Mouse (Mus musculus): ENCODE measurements around the gene Dap. TPM values are rescaled to one million over a fixed set of nuclear protein-coding genes. Genes with fewer than 3 reads are reported as not detected.

The Dap gene
- 35.1 and 35.2 TPM in 2 replicates for polyA plus RNA-seq (2015; fragmentation: Nextera tagmentation; extraction: Ambion mirVana)

DNA sequence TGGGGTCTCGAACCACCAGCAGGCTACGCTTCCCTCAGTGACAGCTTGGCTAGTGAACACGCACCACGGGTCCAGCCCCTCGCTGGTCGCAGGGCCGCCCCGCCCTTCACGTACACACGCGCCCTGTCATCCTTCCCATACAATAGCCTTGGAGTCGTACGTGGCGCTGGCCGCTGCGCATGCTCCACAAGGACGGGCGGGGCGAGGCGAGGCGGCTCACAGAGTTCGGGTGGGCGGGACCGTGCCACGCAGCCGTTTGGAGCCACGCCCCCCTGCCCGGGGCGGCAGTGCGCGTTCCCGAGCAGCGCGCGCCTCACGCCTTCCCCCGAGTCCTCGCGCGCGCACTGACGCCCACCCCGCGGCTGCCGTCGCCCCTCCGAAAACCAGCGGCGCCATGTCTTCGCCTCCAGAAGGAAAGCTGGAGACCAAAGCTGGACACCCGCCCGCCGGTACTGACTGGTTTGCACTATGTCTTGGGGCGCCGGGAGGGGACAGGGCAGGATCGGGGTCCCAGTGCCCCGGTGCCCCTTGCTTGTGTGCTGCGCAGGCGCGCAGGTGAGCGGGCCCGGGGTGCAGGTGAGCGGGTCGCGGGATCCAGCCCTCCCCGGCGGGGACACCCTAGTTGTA lies at the start of gene Dap:
TSS of gene Dap (plus strand) at position 180 of the 627 bp plus-strand sequence.
- no peaks in the 10 kb centered on the region for H3K9me3 ChIP-seq
- H3K4me2 ChIP-seq = peak within 1 kb of the TSS; percentile 72
- WGBS = 1% methylated on average over 67 of the region's 67 CpGs
- peak within 1 kb of the TSS; percentile 90 for H3K9ac ChIP-seq
- H3K4me3 ChIP-seq = peak within 1 kb of the TSS; percentile 70
- peaks cover 17% of the 10 kb centered on the region for H3K4me1 ChIP-seq (replicated peaks)
- ATAC-seq (ENCODE audit: low FRiP score) = peak; percentile 98
- H3K36me3 ChIP-seq = no peaks in the 10 kb centered on the region
- peak within 1 kb of the TSS; percentile 93 for H3K27ac ChIP-seq
- no peaks in the 10 kb centered on the region for H3K27me3 ChIP-seq

DNA sequence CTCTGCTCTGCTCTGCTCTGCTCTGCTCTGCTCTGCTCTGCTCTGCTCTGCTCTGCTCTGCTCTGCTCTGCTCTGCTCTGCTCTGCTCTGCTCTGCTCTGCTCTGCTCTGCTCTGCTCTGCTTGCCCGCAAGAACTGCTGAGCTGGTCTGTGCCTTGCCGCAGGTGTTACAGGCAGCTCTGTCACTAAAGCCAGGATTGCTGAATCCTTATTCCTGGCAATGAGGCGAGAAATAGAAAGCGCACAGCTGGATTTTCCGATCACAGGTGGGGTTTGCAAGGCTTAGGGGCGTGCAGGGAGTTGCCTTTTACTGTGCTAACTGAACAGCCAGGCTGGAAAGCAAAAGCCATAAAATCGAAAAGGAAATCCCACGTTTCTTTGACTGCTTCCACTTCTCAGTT lies 47.5 kb upstream of the Dap start:
- H3K4me1 ChIP-seq (replicated peaks) = no peaks in the 10 kb centered on the region
- 0 out of 2 replicates have a peak overlapping the region, but pooled peaks have one; percentile 15 for H3K4me2 ChIP-seq
- no peak; the same call in 1 of the 2 replicates for ATAC-seq (ENCODE audit: low FRiP score)
- 54% methylated on average over 8 of the region's 8 CpGs for WGBS
- H3K9me3 ChIP-seq = no peaks in the 10 kb centered on the region
- H3K27ac ChIP-seq = no peak overlapping the region; the same call in 1 of the 2 replicates
- H3K9ac ChIP-seq = no peak overlapping the region
- H3K27me3 ChIP-seq = no peaks in the 10 kb centered on the region
- no peak overlapping the region for H3K4me3 ChIP-seq
- H3K36me3 ChIP-seq = no peaks in the 10 kb centered on the region

DNA sequence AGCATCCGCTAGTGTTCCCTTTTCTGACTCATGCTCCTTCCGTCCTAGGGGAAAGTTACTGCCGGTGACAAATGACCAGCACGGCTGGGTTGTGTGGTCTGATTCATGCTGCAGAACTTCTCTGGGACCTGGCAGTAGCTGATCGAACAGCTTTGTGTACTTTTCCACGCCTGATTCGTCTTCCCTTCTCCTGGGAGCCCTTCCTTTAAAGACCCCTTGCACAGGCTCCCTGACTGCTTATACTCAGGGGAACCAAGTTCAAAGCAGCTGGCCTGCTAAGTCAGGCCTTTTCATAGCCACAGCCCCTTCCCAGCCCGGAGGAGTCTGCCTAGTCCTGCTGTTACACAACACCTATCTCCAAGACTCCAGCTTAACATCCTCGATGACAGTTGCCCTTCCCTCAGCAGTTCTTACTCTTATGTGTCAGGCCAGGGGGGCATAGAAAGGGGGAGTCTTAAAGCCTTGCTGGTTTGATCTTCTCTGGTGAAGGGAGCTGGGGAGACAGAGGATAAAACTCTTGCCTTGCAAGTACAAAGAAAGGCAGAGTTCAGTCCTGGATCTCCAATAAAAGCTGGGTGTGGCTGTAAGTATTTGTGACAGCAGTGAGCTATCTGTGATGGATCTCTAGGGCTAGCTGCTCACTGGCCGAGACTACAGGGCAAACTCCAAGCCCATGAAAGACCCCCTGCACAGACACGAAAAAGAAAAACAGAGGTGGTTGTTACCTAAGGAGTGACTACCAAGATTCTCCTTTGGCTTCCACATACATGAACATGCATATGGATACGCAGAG lies 39.3 kb upstream of the Dap start:
- H3K4me3 ChIP-seq = no peak overlapping the region
- 66% methylated on average over 12 of the region's 12 CpGs for WGBS
- H3K27ac ChIP-seq = no peak overlapping the region
- ATAC-seq (ENCODE audit: low FRiP score) = no peak
- H3K36me3 ChIP-seq = no peaks in the 10 kb centered on the region
- H3K4me2 ChIP-seq = no peak overlapping the region
- no peaks in the 10 kb centered on the region for H3K27me3 ChIP-seq
- H3K9ac ChIP-seq = no peak overlapping the region
- no peaks in the 10 kb centered on the region for H3K4me1 ChIP-seq (replicated peaks)
- no peaks in the 10 kb centered on the region for H3K9me3 ChIP-seq

DNA sequence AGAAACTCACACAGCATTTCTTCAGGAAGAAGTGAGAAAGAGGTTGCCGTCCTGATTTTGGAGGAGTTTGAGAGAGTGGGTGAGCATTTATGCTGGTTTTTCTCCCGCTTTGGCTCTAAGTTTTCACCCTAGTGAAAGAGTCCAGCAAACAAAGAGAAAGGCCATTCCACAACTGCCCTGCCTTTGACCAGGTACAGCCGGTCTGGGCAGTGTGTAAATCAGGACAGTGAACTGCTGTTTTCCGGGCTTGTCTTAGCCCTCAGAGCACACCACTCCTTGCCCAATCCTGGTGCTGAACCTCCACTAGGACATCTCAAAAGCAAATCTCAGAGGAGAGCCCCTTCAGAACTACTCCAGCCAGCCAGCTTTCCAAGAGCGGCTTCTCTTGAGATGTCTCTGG lies 38.6 kb upstream of the Dap start:
- no peak overlapping the region for H3K9ac ChIP-seq
- 88% methylated on average over 5 of the region's 5 CpGs for WGBS
- no peaks in the 10 kb centered on the region for H3K36me3 ChIP-seq
- no peaks in the 10 kb centered on the region for H3K4me1 ChIP-seq (replicated peaks)
- H3K4me3 ChIP-seq = no peak overlapping the region
- no peaks in the 10 kb centered on the region for H3K9me3 ChIP-seq
- H3K4me2 ChIP-seq = no peak overlapping the region
- H3K27ac ChIP-seq = no peak overlapping the region
- no peak for ATAC-seq (ENCODE audit: low FRiP score)
- no peaks in the 10 kb centered on the region for H3K27me3 ChIP-seq

DNA sequence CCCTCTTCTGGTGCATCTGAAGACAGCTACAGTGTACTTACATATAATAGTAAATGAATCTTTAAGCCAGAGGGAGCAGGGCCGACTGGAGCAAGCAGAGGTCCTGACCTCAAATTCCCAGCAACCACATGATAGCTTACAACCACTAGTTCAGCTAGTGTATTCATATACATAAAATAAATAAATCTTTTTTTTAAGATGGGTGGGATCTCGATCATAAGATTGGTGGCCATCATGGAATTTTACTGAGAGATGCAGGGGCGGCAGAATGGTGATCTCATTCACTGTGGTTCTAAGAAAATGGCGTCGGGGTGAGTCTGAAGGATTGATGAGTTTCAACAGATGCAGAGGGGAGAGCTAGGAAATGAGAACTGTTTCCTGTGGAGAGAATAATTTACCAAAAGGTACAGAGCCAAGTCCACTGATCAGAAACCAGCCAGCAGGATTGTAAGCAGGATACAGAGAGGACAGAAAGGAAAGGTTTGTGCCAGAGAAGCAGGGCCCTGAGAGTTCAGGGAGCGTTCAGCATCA lies 37.7 kb upstream of the Dap start:
- Histone ChIP-seq H3K4me3 (no peak overlapping the region), H3K4me2 (no peak overlapping the region), H3K9ac (no peak overlapping the region), H3K27ac (no peak overlapping the region), H3K36me3 (no peaks in the 10 kb centered on the region), H3K4me1 (replicated peaks) (no peaks in the 10 kb centered on the region), H3K27me3 (no peaks in the 10 kb centered on the region), H3K9me3 (no peaks in the 10 kb centered on the region)
- WGBS = 83% methylated on average over 6 of the region's 6 CpGs
- ATAC-seq (ENCODE audit: low FRiP score) = no peak

DNA sequence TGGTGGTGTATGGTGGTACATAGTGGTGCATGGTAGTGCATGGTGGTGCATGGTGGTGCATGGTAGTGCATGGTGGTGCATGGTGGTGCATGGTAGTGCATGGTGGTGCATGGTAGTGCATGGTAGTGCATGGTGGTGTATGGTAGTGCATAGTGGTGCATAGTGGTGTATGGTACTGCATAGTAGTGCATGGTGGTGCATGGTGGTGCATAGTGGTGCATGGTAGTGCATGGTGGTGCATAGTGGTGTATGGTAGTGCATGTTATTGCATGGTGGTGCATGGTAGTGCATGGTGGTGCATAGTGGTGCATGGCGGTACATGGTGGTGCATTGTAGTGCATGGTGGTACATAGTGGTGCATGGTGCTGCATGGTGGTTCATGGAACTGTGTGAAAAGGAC lies 31.6 kb upstream of the Dap start:
- Histone ChIP-seq H3K36me3 (no peaks in the 10 kb centered on the region), H3K27me3 (no peaks in the 10 kb centered on the region), H3K4me3 (no peak overlapping the region), H3K4me1 (replicated peaks) (no peaks in the 10 kb centered on the region), H3K9me3 (no peaks in the 10 kb centered on the region), H3K27ac (no peak overlapping the region), H3K4me2 (no peak overlapping the region), H3K9ac (no peak overlapping the region)
- ATAC-seq (ENCODE audit: low FRiP score) = no peak
- 97% methylated on average over 1 of the region's 1 CpGs for WGBS

DNA sequence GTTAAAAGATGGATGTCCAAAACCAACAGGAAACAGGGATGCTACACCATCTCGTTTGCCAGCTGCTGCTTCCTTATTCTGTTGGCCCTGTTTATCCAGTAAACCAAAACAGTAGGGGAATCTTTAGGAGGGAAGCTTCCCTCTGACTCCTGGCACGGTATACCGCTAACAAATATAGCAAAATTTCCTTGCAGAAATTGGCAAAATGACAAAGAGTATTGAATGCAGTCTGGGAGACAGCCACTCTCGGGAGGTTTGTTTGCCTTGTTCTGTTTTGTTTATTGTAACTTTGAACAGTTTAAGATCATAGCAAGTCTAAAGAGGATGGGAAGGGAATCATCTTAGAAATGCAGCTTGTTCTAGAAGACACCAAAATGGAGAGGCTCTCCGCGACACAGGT lies 28.3 kb upstream of the Dap start:
- no peaks in the 10 kb centered on the region for H3K27me3 ChIP-seq
- H3K9me3 ChIP-seq = no peaks in the 10 kb centered on the region
- H3K4me2 ChIP-seq = no peak overlapping the region
- H3K4me1 ChIP-seq (replicated peaks) = no peaks in the 10 kb centered on the region
- H3K27ac ChIP-seq = no peak overlapping the region
- H3K36me3 ChIP-seq = no peaks in the 10 kb centered on the region
- H3K4me3 ChIP-seq = no peak overlapping the region
- no peak for ATAC-seq (ENCODE audit: low FRiP score)
- WGBS = 88% methylated on average over 6 of the region's 6 CpGs
- no peak overlapping the region for H3K9ac ChIP-seq

DNA sequence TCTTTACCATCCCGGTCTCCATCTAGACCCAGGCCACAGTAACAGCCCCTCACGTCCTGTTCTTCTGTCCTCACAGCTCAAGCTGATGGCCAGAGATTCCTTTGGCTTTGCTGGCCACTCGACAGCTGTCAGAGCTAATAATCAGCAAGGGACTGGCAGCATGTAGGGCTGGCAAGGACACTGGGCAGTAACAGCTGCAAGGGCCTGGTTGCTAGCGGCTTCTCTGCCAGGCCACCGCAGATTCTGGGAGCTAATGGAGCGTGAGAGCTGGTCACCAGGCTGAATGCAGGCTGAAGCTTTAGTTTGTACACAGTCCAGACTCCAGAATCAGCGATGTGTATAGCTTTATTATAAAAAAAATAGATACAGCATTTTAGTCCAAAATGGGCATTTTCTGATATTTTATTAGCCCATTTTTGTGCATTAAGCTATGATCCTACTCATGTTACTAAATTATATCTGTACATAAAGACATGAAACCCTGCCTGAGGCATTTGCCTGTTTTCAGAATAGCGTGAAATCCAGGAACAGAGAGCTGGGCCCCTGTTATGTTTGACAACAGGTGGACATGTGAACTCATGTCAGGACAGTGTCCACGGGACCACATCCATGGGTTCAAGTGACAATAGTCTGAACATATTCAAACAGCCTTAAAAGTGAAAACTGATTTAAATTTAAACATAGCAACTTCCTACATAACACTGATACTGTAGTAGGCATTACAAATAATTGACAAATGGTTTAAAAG lies 16.6 kb upstream of the Dap start:
- Histone ChIP-seq H3K27ac (no peak overlapping the region), H3K27me3 (no peaks in the 10 kb centered on the region), H3K9ac (no peak overlapping the region), H3K4me2 (no peak overlapping the region), H3K9me3 (no peaks in the 10 kb centered on the region), H3K36me3 (no peaks in the 10 kb centered on the region), H3K4me1 (replicated peaks) (no peaks in the 10 kb centered on the region), H3K4me3 (no peak overlapping the region)
- no peak for ATAC-seq (ENCODE audit: low FRiP score)
- 65% methylated on average over 9 of the region's 9 CpGs for WGBS

DNA sequence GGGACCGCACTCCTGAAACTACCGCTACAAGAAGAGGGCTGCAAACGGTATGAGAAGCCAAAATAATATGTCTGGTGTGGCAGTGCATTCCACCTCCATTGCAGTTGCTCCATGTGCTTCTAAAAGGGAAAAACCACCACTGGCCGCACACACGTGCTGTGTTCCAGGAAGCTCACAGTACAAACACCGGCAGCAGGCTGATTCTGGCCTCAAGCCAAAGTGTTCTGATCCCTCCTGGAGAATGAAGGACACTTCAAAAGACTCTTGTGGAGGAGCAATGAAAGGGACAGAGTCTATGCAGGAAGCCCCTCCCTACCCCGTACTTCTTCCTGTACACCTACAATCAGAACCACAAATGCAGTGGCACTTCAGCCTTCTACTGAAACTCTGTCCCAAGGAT lies 12.2 kb upstream of the Dap start:
- Histone ChIP-seq H3K36me3 (no peaks in the 10 kb centered on the region), H3K9me3 (no peaks in the 10 kb centered on the region), H3K9ac (no peak overlapping the region), H3K4me1 (replicated peaks) (no peaks in the 10 kb centered on the region), H3K4me2 (no peak overlapping the region), H3K27me3 (no peaks in the 10 kb centered on the region), H3K27ac (no peak overlapping the region), H3K4me3 (no peak overlapping the region)
- 75% methylated on average over 7 of the region's 7 CpGs for WGBS
- 0 out of 2 replicates have a peak, but pooled peaks have one; percentile 32 for ATAC-seq (ENCODE audit: low FRiP score)

DNA sequence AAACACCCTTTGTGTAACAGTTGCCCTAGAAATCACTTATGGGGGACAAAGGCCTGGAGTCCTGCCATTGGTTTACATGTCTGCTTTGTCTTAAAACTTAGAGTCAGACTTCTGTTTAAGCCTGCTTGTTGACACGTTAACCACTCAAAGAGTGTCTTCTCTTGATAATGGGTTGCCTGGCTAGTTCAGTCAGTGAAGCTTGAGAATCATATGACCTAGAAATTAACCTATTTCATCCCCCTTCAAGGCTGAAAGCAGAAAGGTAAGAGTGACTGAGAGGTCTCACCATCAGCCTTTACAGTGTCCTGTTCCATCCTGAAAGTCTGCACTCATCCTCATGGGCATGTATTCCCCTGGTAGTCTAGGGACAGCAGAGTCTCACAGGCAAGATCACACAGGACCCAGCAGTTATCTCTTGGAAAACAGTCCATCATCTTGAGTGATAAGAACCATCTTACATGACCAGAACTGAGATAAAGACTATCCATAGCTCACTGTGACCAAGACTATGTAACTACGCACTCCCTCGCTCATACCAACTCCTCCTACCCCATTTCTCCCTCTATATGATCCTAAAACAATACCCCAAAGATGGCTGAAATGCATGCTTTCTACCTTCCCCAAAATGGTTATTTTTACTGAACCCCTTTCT lies 10.4 kb upstream of the Dap start:
- H3K9me3 ChIP-seq = no peaks in the 10 kb centered on the region
- H3K27me3 ChIP-seq = no peaks in the 10 kb centered on the region
- no peaks in the 10 kb centered on the region for H3K4me1 ChIP-seq (replicated peaks)
- WGBS = 93% methylated on average over 3 of the region's 3 CpGs
- no peak overlapping the region for H3K27ac ChIP-seq
- no peak for ATAC-seq (ENCODE audit: low FRiP score)
- H3K9ac ChIP-seq = no peak overlapping the region
- no peak overlapping the region for H3K4me2 ChIP-seq
- no peaks in the 10 kb centered on the region for H3K36me3 ChIP-seq
- H3K4me3 ChIP-seq = no peak overlapping the region

DNA sequence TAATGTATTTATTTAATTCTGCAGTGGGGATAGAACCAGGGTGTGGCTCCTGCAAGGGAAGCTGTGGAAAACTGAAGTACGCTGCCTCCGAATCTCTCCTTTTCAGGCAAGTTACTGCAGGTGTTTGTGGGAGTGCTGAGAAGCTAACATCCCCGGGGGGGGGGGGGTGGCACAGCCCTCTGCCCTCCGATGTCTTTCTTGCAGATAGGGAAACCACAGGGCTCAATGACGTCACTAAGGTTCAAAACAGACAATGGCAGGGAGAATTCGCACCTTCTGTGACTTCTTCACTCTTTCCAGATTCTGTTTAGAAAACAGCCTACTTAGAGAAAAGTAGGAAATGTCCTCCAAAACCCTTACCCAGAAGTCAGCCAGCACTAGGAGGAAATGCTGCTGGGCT lies 1.9 kb upstream of the Dap start:
- peaks cover 17% of the 10 kb centered on the region for H3K4me1 ChIP-seq (replicated peaks)
- no peak overlapping the region for H3K4me2 ChIP-seq
- H3K27ac ChIP-seq = no peak overlapping the region
- no peak for ATAC-seq (ENCODE audit: low FRiP score)
- no peaks in the 10 kb centered on the region for H3K9me3 ChIP-seq
- 82% methylated on average over 6 of the region's 6 CpGs for WGBS
- no peak overlapping the region for H3K9ac ChIP-seq
- no peaks in the 10 kb centered on the region for H3K36me3 ChIP-seq
- no peak overlapping the region for H3K4me3 ChIP-seq
- no peaks in the 10 kb centered on the region for H3K27me3 ChIP-seq
